Mouse (Mus musculus): ENCODE results near the gene Syt7. TPM values are rescaled to one million over a fixed set of nuclear protein-coding genes. Genes with fewer than 3 reads are reported as not detected.

The Syt7 gene
- polyA plus RNA-seq, 1 experiment = 173 TPM

DNA sequence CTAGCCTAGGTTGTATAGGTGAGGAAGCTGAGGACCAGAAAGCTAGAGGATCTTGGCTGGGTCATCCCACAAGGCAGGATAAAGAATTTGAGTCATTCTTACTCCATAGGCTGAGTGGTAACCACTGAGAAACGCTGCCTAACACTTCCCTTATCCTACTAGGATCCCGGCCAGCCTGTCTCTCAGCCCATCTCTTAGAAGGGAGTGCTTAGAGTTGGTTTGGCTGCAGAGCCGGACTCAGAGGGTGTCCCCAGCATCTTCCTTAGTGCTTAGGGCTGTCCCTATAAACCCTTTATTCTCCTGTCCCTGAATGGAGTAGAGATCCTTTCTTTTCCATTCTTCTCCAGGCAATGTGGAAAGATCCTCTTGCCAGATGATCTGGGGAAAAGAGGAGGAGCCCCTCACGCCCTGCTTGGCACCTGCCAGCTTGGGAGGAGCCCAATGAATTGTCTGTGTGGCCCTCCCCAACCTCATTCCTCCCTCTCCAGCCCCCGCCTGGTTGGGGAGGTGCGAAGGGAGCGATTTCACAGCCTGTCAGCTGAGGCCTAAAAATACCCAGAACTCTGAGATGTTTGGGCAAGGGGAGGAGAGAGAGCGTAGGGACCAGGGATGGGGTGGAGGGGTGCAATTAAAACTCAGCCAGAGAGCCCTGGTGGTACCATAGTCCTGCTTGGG lies 8.7 kb downstream of the Syt7 start:
- H3K27ac ChIP-seq (ENCODE audit: insufficient read depth, low read length) = peak overlapping the region; percentile 61
- H3K27me3 ChIP-seq (ENCODE audit: control insufficient read depth, insufficient read depth, low read length) = no peaks in the 10 kb centered on the region
- no peak overlapping the region for H3K4me3 ChIP-seq (replicated peaks; ENCODE audit: insufficient read depth, low read depth, low read length)
- peaks cover 61% of the 10 kb centered on the region for H3K4me1 ChIP-seq (ENCODE audit: control insufficient read depth, insufficient read depth, low read length)
- DNase-seq = peak; percentile 64 to 74
- TF ChIP-seq CTCF (IDR thresholded peaks at IDR 0.05; ENCODE audit: borderline replicate concordance, insufficient read depth, low read depth, low read length) = no peak
- no peak for TF ChIP-seq POLR2A (IDR thresholded peaks at IDR 0.05; ENCODE audit: borderline replicate concordance, insufficient read depth, low read length)
- WGBS = 8% methylated on average over 8 of the region's 8 CpGs

DNA sequence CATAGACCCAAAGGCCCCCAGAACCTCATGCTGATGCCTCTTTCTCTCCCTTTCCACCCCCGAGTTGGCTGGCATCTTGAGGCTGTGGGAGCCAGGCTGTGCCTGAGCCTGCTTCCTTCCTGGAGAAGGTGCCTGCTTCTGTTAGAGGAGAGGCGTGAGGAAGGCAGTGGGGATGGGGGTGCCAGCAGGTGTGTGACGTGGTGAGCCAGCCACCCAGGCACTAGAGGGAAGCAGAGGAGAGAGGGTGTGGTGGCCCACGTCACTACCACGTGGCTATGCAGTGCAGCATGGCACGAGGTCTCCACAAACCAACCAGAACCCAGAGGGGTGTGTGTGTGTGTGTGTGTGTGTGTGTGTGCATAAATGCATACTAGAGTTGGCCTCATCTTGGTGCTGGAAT lies 9.4 kb downstream of the Syt7 start:
- H3K27me3 ChIP-seq (ENCODE audit: control insufficient read depth, insufficient read depth, low read length) = no peaks in the 10 kb centered on the region
- peaks cover 61% of the 10 kb centered on the region for H3K4me1 ChIP-seq (ENCODE audit: control insufficient read depth, insufficient read depth, low read length)
- TF ChIP-seq POLR2A (IDR thresholded peaks at IDR 0.05; ENCODE audit: borderline replicate concordance, insufficient read depth, low read length) (no peak), CTCF (IDR thresholded peaks at IDR 0.05; ENCODE audit: borderline replicate concordance, insufficient read depth, low read depth, low read length) (no peak)
- peak; percentile 48 to 54 for DNase-seq
- 25% methylated on average over 6 of the region's 6 CpGs for WGBS
- H3K27ac ChIP-seq (ENCODE audit: insufficient read depth, low read length) = peak overlapping the region; percentile 61
- no peak overlapping the region for H3K4me3 ChIP-seq (replicated peaks; ENCODE audit: insufficient read depth, low read depth, low read length)

DNA sequence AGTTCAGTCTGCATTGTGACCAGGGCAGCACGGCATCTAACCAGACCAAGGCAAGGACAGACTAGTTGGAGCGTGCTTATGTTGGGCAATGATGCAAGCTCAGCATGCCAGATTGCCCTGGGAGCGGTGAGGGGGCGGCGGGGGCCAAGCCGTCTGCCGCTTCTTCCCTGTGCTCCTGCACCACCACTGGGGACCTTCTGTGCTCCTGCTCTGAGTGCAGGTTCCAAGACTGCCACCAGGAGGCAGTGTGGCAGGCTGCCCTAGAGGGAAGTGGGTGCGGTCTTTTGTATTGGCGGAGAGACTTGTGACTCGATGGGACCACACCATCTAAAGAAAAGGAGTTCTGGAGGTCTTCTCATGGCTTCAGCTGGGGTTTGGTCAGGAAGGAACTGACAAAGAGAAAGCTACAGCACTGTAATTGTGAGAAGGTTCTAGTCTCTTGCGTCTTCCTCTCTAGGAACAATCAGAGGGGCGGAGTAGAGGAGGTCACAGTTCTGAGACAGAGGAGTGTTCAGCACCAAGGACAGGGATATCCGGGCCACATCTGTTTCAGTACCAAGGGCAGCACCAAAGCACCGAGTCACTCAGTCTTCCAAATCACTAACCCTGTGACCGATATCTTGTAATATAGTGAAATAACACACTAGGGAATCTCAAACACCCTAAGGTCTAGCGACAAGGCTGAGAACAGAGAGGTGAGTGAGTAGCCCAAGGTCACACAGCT lies 14.0 kb downstream of the Syt7 start:
- TF ChIP-seq CTCF (IDR thresholded peaks at IDR 0.05; ENCODE audit: borderline replicate concordance, insufficient read depth, low read depth, low read length) = peak; percentile 80
- TF ChIP-seq POLR2A (IDR thresholded peaks at IDR 0.05; ENCODE audit: borderline replicate concordance, insufficient read depth, low read length) = peak; percentile 19; the same call in 1 of the 2 replicates
- Histone ChIP-seq H3K27ac (ENCODE audit: insufficient read depth, low read length) (peak overlapping the region; percentile 87; the same call in 1 of the 2 replicates), H3K4me3 (replicated peaks; ENCODE audit: insufficient read depth, low read depth, low read length) (no peak overlapping the region), H3K4me1 (ENCODE audit: control insufficient read depth, insufficient read depth, low read length) (peaks cover 55% of the 10 kb centered on the region), H3K27me3 (ENCODE audit: control insufficient read depth, insufficient read depth, low read length) (no peaks in the 10 kb centered on the region)
- WGBS = 27% methylated on average over 16 of the region's 16 CpGs
- peak; percentile 81 to 87 for DNase-seq

DNA sequence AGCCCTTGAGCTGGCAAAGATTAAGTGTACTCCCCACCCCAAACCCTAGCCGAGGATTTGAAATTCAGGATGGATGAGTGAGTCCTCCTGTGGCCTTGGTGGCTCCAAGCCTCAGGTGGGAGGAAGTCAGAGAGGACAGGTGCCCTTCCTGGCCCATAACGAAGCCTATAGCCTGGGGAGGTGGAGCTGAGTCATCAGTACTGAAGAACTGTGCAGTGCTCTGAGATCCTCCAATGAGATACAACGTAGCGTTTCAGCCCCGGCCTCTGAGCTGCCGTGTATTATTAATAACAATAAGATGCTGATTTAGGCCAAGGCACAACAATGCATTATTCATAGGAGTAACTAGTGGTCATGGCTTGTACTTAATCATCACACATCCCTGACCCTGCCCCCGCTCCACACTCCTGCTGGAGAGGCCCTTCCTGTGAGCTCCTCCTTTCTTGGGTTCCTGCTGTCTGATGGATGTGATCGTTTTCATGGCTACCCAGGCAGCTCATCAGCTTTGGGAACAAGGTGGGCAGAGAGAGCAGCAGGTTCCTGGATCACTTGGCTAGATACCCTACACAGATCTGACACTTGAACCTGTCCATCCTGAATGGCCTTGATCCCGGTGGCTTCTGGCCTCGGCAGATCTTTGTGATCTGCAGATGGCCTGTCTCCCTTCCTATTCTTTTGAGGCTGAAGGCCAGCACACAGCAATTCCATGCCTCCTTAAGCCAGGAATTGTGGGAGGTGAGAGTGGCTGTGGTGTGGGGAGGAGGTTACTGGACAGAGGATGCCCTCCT lies 14.9 kb downstream of the Syt7 start:
- Histone ChIP-seq H3K4me1 (ENCODE audit: control insufficient read depth, insufficient read depth, low read length) (peaks cover 50% of the 10 kb centered on the region), H3K27ac (ENCODE audit: insufficient read depth, low read length) (peak overlapping the region; percentile 87)

DNA sequence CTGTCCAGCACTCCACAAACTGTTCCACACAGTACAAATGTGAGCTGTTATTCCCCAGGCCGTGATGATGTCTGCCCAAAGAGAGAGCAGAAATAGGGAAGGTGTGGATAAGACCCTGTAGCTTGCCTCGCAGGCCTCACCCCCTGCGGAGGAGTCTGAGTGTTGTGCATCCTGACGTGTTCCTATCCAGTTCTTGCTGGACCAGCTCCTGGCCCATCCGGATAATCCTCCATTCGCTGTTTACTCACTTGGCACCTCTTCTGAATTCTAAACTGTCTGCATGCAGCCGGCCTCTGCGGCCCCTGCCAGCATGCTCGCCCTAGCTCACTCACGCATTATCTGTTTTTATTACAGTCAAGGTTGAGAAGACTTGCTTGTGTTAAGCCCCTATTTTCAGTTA lies 15.5 kb downstream of the Syt7 start:
- Histone ChIP-seq H3K27ac (ENCODE audit: insufficient read depth, low read length) (peak overlapping the region; percentile 87), H3K4me3 (replicated peaks; ENCODE audit: insufficient read depth, low read depth, low read length) (no peak overlapping the region), H3K27me3 (ENCODE audit: control insufficient read depth, insufficient read depth, low read length) (no peaks in the 10 kb centered on the region), H3K4me1 (ENCODE audit: control insufficient read depth, insufficient read depth, low read length) (peaks cover 56% of the 10 kb centered on the region)
- 8% methylated on average over 10 of the region's 10 CpGs for WGBS
- TF ChIP-seq CTCF (IDR thresholded peaks at IDR 0.05; ENCODE audit: borderline replicate concordance, insufficient read depth, low read depth, low read length) (no peak), POLR2A (IDR thresholded peaks at IDR 0.05; ENCODE audit: borderline replicate concordance, insufficient read depth, low read length) (no peak)
- DNase-seq = peak in 1 of 2 experiments; percentile 81

More for the DNA sequence above, 14.9 kb downstream of the Syt7 start:
- TF ChIP-seq CTCF (IDR thresholded peaks at IDR 0.05; ENCODE audit: borderline replicate concordance, insufficient read depth, low read depth, low read length) (no peak), POLR2A (IDR thresholded peaks at IDR 0.05; ENCODE audit: borderline replicate concordance, insufficient read depth, low read length) (no peak)
- DNase-seq = peak; percentile 66 to 69
- WGBS = 14% methylated on average over 10 of the region's 10 CpGs
- Histone ChIP-seq H3K4me3 (replicated peaks; ENCODE audit: insufficient read depth, low read depth, low read length) (no peak overlapping the region), H3K27me3 (ENCODE audit: control insufficient read depth, insufficient read depth, low read length) (no peaks in the 10 kb centered on the region)

DNA sequence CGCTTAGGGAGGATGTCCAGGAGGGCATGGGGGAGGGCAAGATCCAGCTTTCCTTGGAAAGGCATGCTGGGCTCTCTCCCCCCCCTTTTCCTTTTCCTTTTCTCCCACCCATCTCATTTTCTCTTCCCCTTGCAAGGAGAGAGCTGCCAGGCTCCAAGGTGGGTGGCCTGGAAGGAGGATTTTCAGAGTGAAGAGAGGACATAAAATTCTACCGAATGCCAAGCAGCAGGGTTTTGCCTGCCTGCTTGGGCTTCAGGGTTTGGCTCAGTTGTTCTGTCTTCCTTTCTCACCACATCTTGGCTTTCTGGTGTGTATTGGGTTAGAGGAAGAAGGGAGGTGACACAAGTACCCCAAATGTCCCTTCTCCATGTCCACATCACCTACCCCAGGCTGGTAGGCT lies 16.0 kb downstream of the Syt7 start:
- H3K4me1 ChIP-seq (ENCODE audit: control insufficient read depth, insufficient read depth, low read length) = peaks cover 61% of the 10 kb centered on the region
- no peaks in the 10 kb centered on the region for H3K27me3 ChIP-seq (ENCODE audit: control insufficient read depth, insufficient read depth, low read length)
- H3K27ac ChIP-seq (ENCODE audit: insufficient read depth, low read length) = peak overlapping the region; percentile 87
- TF ChIP-seq POLR2A (IDR thresholded peaks at IDR 0.05; ENCODE audit: borderline replicate concordance, insufficient read depth, low read length) (no peak), CTCF (IDR thresholded peaks at IDR 0.05; ENCODE audit: borderline replicate concordance, insufficient read depth, low read depth, low read length) (no peak)
- WGBS = 12% methylated on average over 2 of the region's 2 CpGs
- DNase-seq = no peak
- no peak overlapping the region for H3K4me3 ChIP-seq (replicated peaks; ENCODE audit: insufficient read depth, low read depth, low read length)

DNA sequence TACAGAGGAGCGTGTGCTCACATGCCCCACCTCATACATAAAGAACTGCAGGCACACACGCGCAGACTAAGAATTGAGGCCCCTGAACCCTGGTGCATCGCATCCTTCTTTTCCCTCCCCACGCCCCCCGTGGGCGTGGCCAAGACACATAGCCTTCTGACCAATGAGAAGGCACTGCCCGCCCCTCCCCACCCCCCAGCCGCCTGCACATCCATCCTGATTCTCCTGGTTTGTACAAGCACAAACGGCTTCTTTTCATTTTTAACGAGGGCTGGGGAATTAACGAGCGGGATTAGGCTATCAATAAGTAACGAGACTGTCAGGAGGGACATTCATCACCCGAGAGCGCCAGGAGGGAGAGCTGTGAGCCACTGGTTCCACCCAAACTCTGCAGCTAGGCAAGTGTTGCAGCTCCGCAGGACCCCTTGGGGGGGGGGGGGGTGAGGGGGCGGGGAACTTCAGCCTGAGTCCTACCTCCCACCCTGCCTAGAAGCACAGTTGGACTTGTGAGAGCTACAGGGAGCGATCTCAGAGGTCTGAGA lies 24.9 kb downstream of the Syt7 start:
- no peak for DNase-seq
- Histone ChIP-seq H3K4me3 (replicated peaks; ENCODE audit: insufficient read depth, low read depth, low read length) (no peak overlapping the region), H3K27ac (ENCODE audit: insufficient read depth, low read length) (no peak overlapping the region), H3K4me1 (ENCODE audit: control insufficient read depth, insufficient read depth, low read length) (peaks cover 82% of the 10 kb centered on the region), H3K27me3 (ENCODE audit: control insufficient read depth, insufficient read depth, low read length) (no peaks in the 10 kb centered on the region)
- TF ChIP-seq POLR2A (IDR thresholded peaks at IDR 0.05; ENCODE audit: borderline replicate concordance, insufficient read depth, low read length) = no peak
- WGBS = 36% methylated on average over 19 of the region's 19 CpGs
